Mouse (Mus musculus): ENCODE results near the gene Kcnab1.
"Not testable (repeated sequence)": the region's sequence is repeated elsewhere in the genome, so short reads cannot be mapped to it uniquely, and the experiment has no call there.

The Kcnab1 gene

GRCm38 (mm10) chr3:65365921-65366710, 256.9 kb downstream of the Kcnab1 start:
- no peak for DNase-seq (ENCODE audit: low spot score)

- no peak for DNase-seq (ENCODE audit: low spot score)
Observed at GRCm38 (mm10) chr3:65367944-65368343, 258.8 kb downstream of the Kcnab1 start.

GRCm38 (mm10) chr3:65372552-65372951, 263.4 kb downstream of the Kcnab1 start:
- no peak for DNase-seq (ENCODE audit: low spot score)

GRCm38 (mm10) chr3:65373594-65374182, 264.5 kb downstream of the Kcnab1 start:
- DNase-seq (ENCODE audit: low spot score), result no peak

- no peak for DNase-seq (ENCODE audit: low spot score)
Observed at GRCm38 (mm10) chr3:65374729-65375128, 265.5 kb downstream of the Kcnab1 start.

- DNase-seq (ENCODE audit: low spot score), result no peak
Observed at GRCm38 (mm10) chr3:65378724-65379123, 269.5 kb downstream of the Kcnab1 start.

GRCm38 (mm10) chr3:65379884-65380539, 270.8 kb downstream of the Kcnab1 start:
- DNase-seq (ENCODE audit: low spot score), result no peak

- no peak for DNase-seq (ENCODE audit: low spot score)
Observed at GRCm38 (mm10) chr3:65381094-65381493, 271.9 kb downstream of the Kcnab1 start.

GRCm38 (mm10) chr3:65384431-65384830, 275.2 kb downstream of the Kcnab1 start:
- DNase-seq (ENCODE audit: low spot score), result no peak

GRCm38 (mm10) chr3:65385771-65386170, 276.6 kb downstream of the Kcnab1 start:
- DNase-seq (ENCODE audit: low spot score), result no peak

- DNase-seq (ENCODE audit: low spot score), result no peak
Observed at GRCm38 (mm10) chr3:65391222-65391783, 282.1 kb downstream of the Kcnab1 start.

GRCm38 (mm10) chr3:65391784-65392420, 282.7 kb downstream of the Kcnab1 start:
- peak; percentile 7 for DNase-seq (ENCODE audit: low spot score)

GRCm38 (mm10) chr3:65392421-65392817, 283.2 kb downstream of the Kcnab1 start, which contains the start of gene Ssr3:
Ssr3 (minus strand) TSS chr3:65392623.
- DNase-seq (ENCODE audit: low spot score), result peak; percentile 96

GRCm38 (mm10) chr3:65395111-65395510, 285.9 kb downstream of the Kcnab1 start:
- not testable (repeated sequence) for DNase-seq (ENCODE audit: low spot score)

GRCm38 (mm10) chr3:65396835-65397504, 287.8 kb downstream of the Kcnab1 start:
- no peak for DNase-seq (ENCODE audit: low spot score)

- no peak for DNase-seq (ENCODE audit: low spot score)
Observed at GRCm38 (mm10) chr3:65397566-65397965, 288.4 kb downstream of the Kcnab1 start.

GRCm38 (mm10) chr3:65405781-65406180, 296.6 kb downstream of the Kcnab1 start:
- no peak for DNase-seq (ENCODE audit: low spot score)

- DNase-seq (ENCODE audit: low spot score), result no peak
Observed at GRCm38 (mm10) chr3:65407891-65408290, 298.7 kb downstream of the Kcnab1 start.

GRCm38 (mm10) chr3:65416571-65416970, 307.4 kb downstream of the Kcnab1 start:
- DNase-seq (ENCODE audit: low spot score), result no peak

GRCm38 (mm10) chr3:65417913-65418594, 308.9 kb downstream of the Kcnab1 start:
- DNase-seq (ENCODE audit: low spot score), result no peak

GRCm38 (mm10) chr3:65419706-65420105, 310.5 kb downstream of the Kcnab1 start:
- DNase-seq (ENCODE audit: low spot score), result no peak

Data from left cerebral cortex, adult 11 months (tissue).